Mouse (Mus musculus): ENCODE data around the gene Tmem132b. TPM values are rescaled to one million over a fixed set of nuclear protein-coding genes. Genes with fewer than 3 reads are reported as not detected.
A peak's percentile ranks its signal among the peaks of the same experiment; 100 is the strongest.

The Tmem132b gene
- total RNA-seq, 2 experiments from 2014 or later = 135 to 141 TPM

GRCm38 (mm10) chr5:125634666-125635065 lies 103.1 kb downstream of the Tmem132b start:
- no peak for DNase-seq (ENCODE audit: extremely low spot score in 1 of 2, low spot score in 2 of 2)
- intact Hi-C loops (cut with DNase I) = loop anchor here (5.0 kb wide), 1 partner anchor 68 kb away; no protein-coding TSS in a partner anchor
- Histone ChIP-seq H3K27ac (no peak overlapping the region), H3K4me3 (no peak overlapping the region)
- TF ChIP-seq CTCF (IDR thresholded peaks at IDR 0.05) = peak; percentile 44

- no peak for DNase-seq (ENCODE audit: extremely low spot score in 1 of 2, low spot score in 2 of 2)
- TF ChIP-seq CTCF (IDR thresholded peaks at IDR 0.05) = no peak
- Histone ChIP-seq H3K27ac (peak overlapping the region; percentile 55), H3K4me3 (no peak overlapping the region)
- intact Hi-C loops (cut with DNase I) = no loop called here
Observed at GRCm38 (mm10) chr5:125640966-125641365, 109.4 kb downstream of the Tmem132b start.

GRCm38 (mm10) chr5:125641531-125642147 lies 110.1 kb downstream of the Tmem132b start:
- intact Hi-C loops (cut with DNase I) = no loop called here
- no peak for TF ChIP-seq CTCF (IDR thresholded peaks at IDR 0.05)
- no peak overlapping the region for H3K4me3 ChIP-seq
- H3K27ac ChIP-seq = peak overlapping the region; percentile 55
- DNase-seq (ENCODE audit: extremely low spot score in 1 of 2, low spot score in 2 of 2) = no peak

- Histone ChIP-seq H3K27ac (no peak overlapping the region), H3K4me3 (no peak overlapping the region)
- intact Hi-C loops (cut with DNase I) = no loop called here
- peak; percentile 2 for TF ChIP-seq CTCF (IDR thresholded peaks at IDR 0.05)
- no peak for DNase-seq (ENCODE audit: extremely low spot score in 1 of 2, low spot score in 2 of 2)
Observed at GRCm38 (mm10) chr5:125648236-125648635, 116.7 kb downstream of the Tmem132b start.

GRCm38 (mm10) chr5:125649982-125650381 lies 118.4 kb downstream of the Tmem132b start:
- no peak for TF ChIP-seq CTCF (IDR thresholded peaks at IDR 0.05)
- no peak overlapping the region for H3K4me3 ChIP-seq
- DNase-seq (ENCODE audit: extremely low spot score in 1 of 2, low spot score in 2 of 2) = no peak
- intact Hi-C loops (cut with DNase I) = no loop called here
- peak overlapping the region; percentile 5; the same call in 1 of the 2 replicates for H3K27ac ChIP-seq

GRCm38 (mm10) chr5:125658101-125658500 lies 126.5 kb downstream of the Tmem132b start:
- peak overlapping the region; percentile 29; the same call in 1 of the 2 replicates for H3K27ac ChIP-seq
- intact Hi-C loops (cut with DNase I) = no loop called here

GRCm38 (mm10) chr5:125658959-125659749 lies 127.6 kb downstream of the Tmem132b start:
- intact Hi-C loops (cut with DNase I) = no loop called here
- peak overlapping the region; percentile 29; the same call in 1 of the 2 replicates for H3K27ac ChIP-seq
- H3K4me3 ChIP-seq = no peak overlapping the region
- DNase-seq (ENCODE audit: extremely low spot score in 1 of 2, low spot score in 2 of 2) = no peak
- no peak for TF ChIP-seq CTCF (IDR thresholded peaks at IDR 0.05)

More at GRCm38 (mm10) chr5:125658101-125658500, 126.5 kb downstream of the Tmem132b start:
- no peak overlapping the region for H3K4me3 ChIP-seq
- no peak for TF ChIP-seq CTCF (IDR thresholded peaks at IDR 0.05)
- DNase-seq (ENCODE audit: extremely low spot score in 1 of 2, low spot score in 2 of 2) = no peak

- intact Hi-C loops (cut with DNase I) = no loop called here
- Histone ChIP-seq H3K4me3 (peak overlapping the region; percentile 18), H3K27ac (peak overlapping the region; percentile 79)
- DNase-seq (ENCODE audit: extremely low spot score in 1 of 2, low spot score in 2 of 2) = peak; percentile 55 to 66
- TF ChIP-seq CTCF (IDR thresholded peaks at IDR 0.05) = no peak
Observed at GRCm38 (mm10) chr5:125675623-125676022, 144.0 kb downstream of the Tmem132b start.

- Histone ChIP-seq H3K27ac (peak overlapping the region; percentile 79), H3K4me3 (peak overlapping the region; percentile 18)
- no peak for DNase-seq (ENCODE audit: extremely low spot score in 1 of 2, low spot score in 2 of 2)
- intact Hi-C loops (cut with DNase I) = no loop called here
- TF ChIP-seq CTCF (IDR thresholded peaks at IDR 0.05) = no peak
Observed at GRCm38 (mm10) chr5:125676025-125676623, 144.6 kb downstream of the Tmem132b start.

- no peak for DNase-seq (ENCODE audit: extremely low spot score in 1 of 2, low spot score in 2 of 2)
- Histone ChIP-seq H3K4me3 (no peak overlapping the region), H3K27ac (no peak overlapping the region)
- no peak for TF ChIP-seq CTCF (IDR thresholded peaks at IDR 0.05)
- intact Hi-C loops (cut with DNase I) = no loop called here
Observed at GRCm38 (mm10) chr5:125680889-125681288, 149.3 kb downstream of the Tmem132b start.

- intact Hi-C loops (cut with DNase I) = no loop called here
- Histone ChIP-seq H3K27ac (peak overlapping the region; percentile 54; the same call in 1 of the 2 replicates), H3K4me3 (no peak overlapping the region)
- DNase-seq (ENCODE audit: extremely low spot score in 1 of 2, low spot score in 2 of 2) = no peak
- TF ChIP-seq CTCF (IDR thresholded peaks at IDR 0.05) = no peak
Observed at GRCm38 (mm10) chr5:125683491-125683890, 151.9 kb downstream of the Tmem132b start.
